Mouse (Mus musculus): ENCODE results near the gene Gm45711. TPM values are rescaled to one million over a fixed set of nuclear protein-coding genes. Genes with fewer than 3 reads are reported as not detected.

Gm45711 gene
- not detected in 2 replicates for polyA plus RNA-seq (2015; fragmentation: Nextera tagmentation; extraction: Ambion mirVana)

DNA sequence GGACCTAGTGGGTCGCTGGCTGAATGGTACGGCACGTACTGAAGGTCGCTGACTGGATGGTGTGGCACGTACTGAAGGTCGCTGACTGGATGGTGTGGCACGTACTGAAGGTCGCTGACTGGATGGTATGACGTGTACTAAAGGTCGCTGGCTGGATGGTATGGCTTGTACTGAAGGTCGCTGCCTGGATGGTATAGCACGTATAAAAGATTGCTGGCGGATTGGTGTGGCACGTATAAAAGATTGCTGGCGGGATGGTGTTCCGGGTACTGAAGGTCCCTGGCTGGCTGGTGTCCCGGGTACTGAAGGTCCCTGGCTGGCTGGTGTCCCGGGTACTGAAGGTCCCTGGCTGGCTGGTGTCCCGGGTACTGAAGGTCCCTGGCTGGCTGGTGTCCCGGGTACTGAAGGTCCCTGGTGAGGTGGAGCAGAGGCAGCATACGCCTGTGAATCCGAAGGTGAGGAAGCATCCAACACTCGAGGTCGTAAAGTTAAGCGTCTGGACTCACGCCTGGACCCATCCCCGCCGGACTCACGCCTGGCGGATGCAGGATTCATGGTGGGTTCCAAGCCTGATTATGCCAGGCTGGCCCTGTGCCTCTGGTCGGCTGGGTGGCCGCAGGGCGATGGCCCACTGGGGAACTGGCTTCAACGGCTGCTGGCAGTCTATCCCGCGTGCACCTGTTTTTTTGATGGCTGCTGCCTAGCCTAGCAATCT is at the start of gene Gm45711, which contains the start of gene Cmtm1:
Gene Gm45711, minus strand, starts transcription at position 641 of the 715 bp plus-strand sequence.
Gene Cmtm1, minus strand, starts transcription at position 705 of the 715 bp plus-strand sequence.

GRCm38 (mm10) chr8:104339229-104339982 is 29.5 kb upstream of the Gm45711 start, which contains the start of gene Cmtm3:
Cmtm3 (plus strand) TSS chr8:104339410.

GRCm38 (mm10) chr8:104321930-104322329 is 12.0 kb upstream of the Gm45711 start, which contains the start of gene Cmtm2b:
Cmtm2b (plus strand) TSS chr8:104322230.

GRCm38 (mm10) chr8:104321267-104321666 is 11.4 kb upstream of the Gm45711 start, which contains the start of gene Gm11020:
Gm11020 (plus strand) TSS chr8:104321567.

DNA sequence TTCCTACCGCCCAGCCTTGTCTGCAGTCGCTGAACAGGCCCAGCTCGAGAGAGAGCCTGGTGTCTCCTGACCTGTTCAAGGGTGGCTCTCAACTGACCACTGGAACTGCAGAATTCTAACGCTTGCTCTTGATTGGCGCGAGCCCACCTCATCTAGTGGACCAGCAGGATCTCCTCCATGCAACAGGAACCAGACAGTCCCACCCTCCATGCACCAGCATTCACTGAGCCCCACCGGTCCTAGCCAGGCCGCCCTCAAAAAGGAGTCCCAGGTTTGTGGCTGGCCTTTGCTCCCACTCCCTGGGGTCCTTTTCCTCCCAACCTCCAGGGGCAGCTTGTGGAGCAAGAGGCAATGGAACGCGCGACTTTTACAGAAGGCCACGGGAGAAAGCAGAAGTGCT is 16.8 kb downstream of the Gm45711 start, which contains the start of gene Cmtm2a:
Gene Cmtm2a, minus strand, starts transcription at position 101 of the 400 bp plus-strand sequence.

GRCm38 (mm10) chr8:104250439-104251367 is 59.2 kb downstream of the Gm45711 start, which contains the start of gene Cklf:
Cklf (plus strand) TSS chr8:104250861.

DNA sequence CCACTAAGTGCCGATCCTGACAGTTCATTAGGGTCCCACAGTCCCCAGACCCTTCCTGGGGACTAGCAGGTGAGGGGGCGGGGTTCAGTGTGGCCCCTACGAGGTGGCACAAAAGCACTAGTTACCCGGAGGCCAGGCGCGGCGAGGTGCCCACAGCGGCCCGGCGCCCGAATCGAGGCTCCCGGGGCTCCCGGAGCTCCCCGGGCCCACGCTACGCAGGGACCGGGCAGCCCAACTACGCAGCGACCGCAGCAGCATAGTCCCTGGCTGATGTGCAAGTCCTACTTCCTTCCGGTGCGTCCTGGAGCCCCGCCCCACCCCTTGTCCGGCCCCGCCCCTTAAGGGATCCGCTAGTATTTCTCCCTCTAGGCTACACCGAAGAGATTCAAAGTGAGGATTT is 61.6 kb downstream of the Gm45711 start, which contains the start of gene Tk2:
Gene Tk2, minus strand, starts transcription at position 283 of the 400 bp plus-strand sequence.

Other genes with a start within 250 kb of the Gm45711 start
- 13.7 and 14.1 TPM in 2 replicates for gene Cdh5, start 208.5 kb downstream of the Gm45711 start, polyA plus RNA-seq (2015; fragmentation: Nextera tagmentation; extraction: Ambion mirVana)
- 4.9 and 7.0 TPM in 2 replicates for gene Bean1, start 139.6 kb downstream of the Gm45711 start, polyA plus RNA-seq (2015; fragmentation: Nextera tagmentation; extraction: Ambion mirVana)
- gene Tk2, start 61.5 kb downstream of the Gm45711 start, polyA plus RNA-seq (2015; fragmentation: Nextera tagmentation; extraction: Ambion mirVana) = 13.2 and 14.4 TPM in 2 replicates
- 46.4 and 49.0 TPM in 2 replicates for gene Cklf, start 59.2 kb downstream of the Gm45711 start, polyA plus RNA-seq (2015; fragmentation: Nextera tagmentation; extraction: Ambion mirVana)
- gene Cmtm2a, start 16.9 kb downstream of the Gm45711 start, polyA plus RNA-seq (2015; fragmentation: Nextera tagmentation; extraction: Ambion mirVana) = not detected in 2 replicates
- gene Cmtm1, start 64 bp upstream of the Gm45711 start, polyA plus RNA-seq (2015; fragmentation: Nextera tagmentation; extraction: Ambion mirVana) = not detected in 2 replicates
- not detected in 2 replicates for gene Gm11020, start 11.5 kb upstream of the Gm45711 start, polyA plus RNA-seq (2015; fragmentation: Nextera tagmentation; extraction: Ambion mirVana)
- gene Cmtm2b, start 12.1 kb upstream of the Gm45711 start, polyA plus RNA-seq (2015; fragmentation: Nextera tagmentation; extraction: Ambion mirVana) = not detected in 2 replicates
- gene Cmtm3, start 29.3 kb upstream of the Gm45711 start, polyA plus RNA-seq (2015; fragmentation: Nextera tagmentation; extraction: Ambion mirVana) = 66.2 and 73.0 TPM in 2 replicates
- 2.3 and 2.7 TPM in 2 replicates for gene Cmtm4, start 85.7 kb upstream of the Gm45711 start, polyA plus RNA-seq (2015; fragmentation: Nextera tagmentation; extraction: Ambion mirVana)
- 40.6 and 51.3 TPM in 2 replicates for gene Dync1li2, start 133.0 kb upstream of the Gm45711 start, polyA plus RNA-seq (2015; fragmentation: Nextera tagmentation; extraction: Ambion mirVana)
- 0.29 and 0.30 TPM in 2 replicates for gene Terb1, start 199.8 kb upstream of the Gm45711 start, polyA plus RNA-seq (2015; fragmentation: Nextera tagmentation; extraction: Ambion mirVana)
- gene Nae1, start 224.6 kb upstream of the Gm45711 start, polyA plus RNA-seq (2015; fragmentation: Nextera tagmentation; extraction: Ambion mirVana) = 59.7 and 69.4 TPM in 2 replicates
- 0.58 and 0.97 TPM in 2 replicates for gene Car7, start 224.6 kb upstream of the Gm45711 start, polyA plus RNA-seq (2015; fragmentation: Nextera tagmentation; extraction: Ambion mirVana)